Mouse (Mus musculus): ENCODE measurements around the gene Mov10. TPM values are rescaled to one million over a fixed set of nuclear protein-coding genes. Genes with fewer than 3 reads are reported as not detected.

The Mov10 gene
- total and polyA plus RNA-seq, 3 experiments, result 8.1 to 65.0 (median 33.2) TPM

DNA sequence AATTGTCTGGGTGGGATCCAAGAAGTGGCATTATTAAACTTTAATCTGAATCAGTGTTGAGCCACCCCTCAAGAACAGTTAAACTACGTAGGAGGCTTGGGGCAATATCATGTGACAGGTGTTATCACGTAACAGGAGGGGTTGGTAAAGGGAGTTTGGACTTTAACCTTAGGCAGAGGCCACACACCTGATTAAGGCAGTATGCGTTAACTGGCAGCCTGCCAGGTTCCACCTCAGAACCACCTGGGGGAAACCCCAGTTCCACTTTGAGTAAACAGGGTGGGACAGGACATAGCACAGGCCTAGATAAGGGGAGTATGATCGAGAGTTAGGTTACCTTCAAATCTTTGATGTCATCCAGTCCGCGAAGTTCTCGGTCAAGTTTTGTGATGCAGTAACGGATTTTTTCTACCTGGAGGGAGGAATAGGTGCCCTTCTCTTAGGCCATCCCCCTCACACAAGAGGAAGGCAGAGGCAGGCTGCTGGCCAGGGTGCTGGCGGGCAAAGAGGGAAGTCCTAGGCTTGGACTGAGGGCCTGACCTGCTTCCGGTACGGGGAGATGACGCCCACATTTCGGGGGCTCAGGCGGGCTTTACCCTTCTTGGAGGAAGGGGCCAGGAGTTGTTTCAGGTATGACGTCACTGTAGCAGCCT lies 21.8 kb downstream of the Mov10 start:
- ATAC-seq (ENCODE audit: extremely low read depth, insufficient number of reproducible peaks, low FRiP score, poor library complexity, severe bottlenecking), result no peak
- no peaks in the 10 kb centered on the region for H3K27me3 ChIP-seq (ENCODE audit: insufficient read depth, low read length)
- H3K9me3 ChIP-seq (replicated peaks), result no peaks in the 10 kb centered on the region
- DNase-seq (ENCODE audit: low spot score), result no peak
- H3K4me1 ChIP-seq (ENCODE audit: insufficient read depth, low read depth, low read length), result peaks cover 27% of the 10 kb centered on the region
- no peak overlapping the region for H3K4me3 ChIP-seq (ENCODE audit: low read depth, low read length)
- peaks cover 92% of the 10 kb centered on the region for H3K36me3 ChIP-seq (replicated peaks)
- TF ChIP-seq GATA2 (IDR thresholded peaks at IDR 0.05; ENCODE audit: borderline replicate concordance, low read depth, low read length) (no peak), CTCF (IDR thresholded peaks at IDR 0.05; ENCODE audit: low read depth, low read length) (no peak), GATA1 (IDR thresholded peaks at IDR 0.05; ENCODE audit: borderline replicate concordance, low read length) (no peak), POLR2AphosphoS5 (IDR thresholded peaks at IDR 0.05; ENCODE audit: insufficient replicate concordance, low read depth, low read length) (no peak), TAL1 (conservative IDR thresholded peaks at IDR 0.05; ENCODE audit: low read depth, low read length) (no peak)

DNA sequence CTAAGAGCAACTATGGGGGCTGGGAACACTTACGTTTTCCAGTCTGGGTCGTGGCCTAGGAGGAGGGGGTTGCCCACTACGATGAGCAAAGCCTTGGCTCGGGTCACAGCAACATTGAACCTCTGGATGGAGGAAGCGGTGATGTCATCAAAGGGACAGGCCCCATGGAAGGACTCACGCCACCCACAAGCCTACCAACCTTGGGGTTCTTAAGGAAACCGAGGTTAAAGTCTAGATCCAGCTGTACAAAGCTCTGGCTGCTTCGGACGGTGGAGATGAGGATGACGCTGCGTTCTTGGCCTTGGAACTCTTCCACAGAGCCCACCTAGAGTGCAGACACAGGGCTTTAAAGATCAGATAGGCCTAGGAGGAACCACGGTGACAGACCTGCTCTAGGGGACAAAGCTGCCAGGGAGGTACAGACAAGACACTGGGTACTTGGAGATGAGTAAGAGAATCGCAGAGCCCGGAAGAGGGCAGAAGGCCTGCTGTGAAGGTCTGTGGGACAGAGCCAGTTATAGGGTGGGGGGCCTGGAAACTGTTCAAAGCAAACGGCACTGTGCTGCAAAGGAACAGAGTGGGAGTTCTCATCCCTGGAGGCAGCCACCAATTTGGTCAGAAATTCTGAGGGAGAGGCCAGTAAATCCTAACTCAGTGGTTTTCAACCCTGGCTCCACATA lies 22.6 kb downstream of the Mov10 start:
- no peak overlapping the region for H3K4me3 ChIP-seq (ENCODE audit: low read depth, low read length)
- TF ChIP-seq POLR2AphosphoS5 (IDR thresholded peaks at IDR 0.05; ENCODE audit: insufficient replicate concordance, low read depth, low read length) (no peak), GATA2 (IDR thresholded peaks at IDR 0.05; ENCODE audit: borderline replicate concordance, low read depth, low read length) (no peak), TAL1 (conservative IDR thresholded peaks at IDR 0.05; ENCODE audit: low read depth, low read length) (no peak), GATA1 (IDR thresholded peaks at IDR 0.05; ENCODE audit: borderline replicate concordance, low read length) (no peak), CTCF (IDR thresholded peaks at IDR 0.05; ENCODE audit: low read depth, low read length) (no peak)
- no peak for DNase-seq (ENCODE audit: low spot score)
- ATAC-seq (ENCODE audit: extremely low read depth, insufficient number of reproducible peaks, low FRiP score, poor library complexity, severe bottlenecking), result no peak
- H3K9me3 ChIP-seq (replicated peaks), result no peaks in the 10 kb centered on the region
- peaks cover 31% of the 10 kb centered on the region for H3K4me1 ChIP-seq (ENCODE audit: insufficient read depth, low read depth, low read length)
- peaks cover 4% of the 10 kb centered on the region; the same call in 1 of the 2 replicates for H3K27me3 ChIP-seq (ENCODE audit: insufficient read depth, low read length)
- H3K36me3 ChIP-seq (replicated peaks), result peaks cover 92% of the 10 kb centered on the region

DNA sequence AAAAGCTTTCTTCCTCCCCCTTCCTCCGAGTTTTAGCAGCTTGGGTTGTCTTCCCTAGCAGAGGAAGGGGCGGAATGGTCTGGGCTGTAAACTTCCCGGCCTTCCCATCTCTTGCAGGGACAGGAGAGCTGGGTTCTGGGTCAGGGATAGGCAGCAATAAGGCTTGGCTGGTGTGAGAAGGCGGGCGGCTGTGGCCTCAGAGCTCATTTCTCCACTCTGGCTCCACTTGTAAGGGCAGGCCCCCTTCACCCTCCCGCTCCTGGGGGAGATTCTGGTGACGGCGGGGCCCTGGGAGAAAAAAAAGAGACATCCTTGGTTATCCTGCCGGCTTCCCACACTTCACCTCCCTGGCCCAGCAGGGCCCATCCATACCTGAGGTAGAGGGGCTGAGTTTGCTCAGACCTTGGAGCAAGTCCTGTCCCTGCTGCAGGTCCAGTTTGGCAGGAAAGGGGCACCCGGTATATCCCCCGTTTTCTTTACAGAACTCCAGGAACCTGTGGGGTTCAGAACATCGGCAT lies 23.4 kb downstream of the Mov10 start:
- TF ChIP-seq TAL1 (conservative IDR thresholded peaks at IDR 0.05; ENCODE audit: low read depth, low read length), result no peak
- TF ChIP-seq GATA1 (IDR thresholded peaks at IDR 0.05; ENCODE audit: borderline replicate concordance, low read length), result no peak
- no peak for TF ChIP-seq GATA2 (IDR thresholded peaks at IDR 0.05; ENCODE audit: borderline replicate concordance, low read depth, low read length)
- TF ChIP-seq CTCF (IDR thresholded peaks at IDR 0.05; ENCODE audit: low read depth, low read length), result no peak
- no peak for TF ChIP-seq POLR2AphosphoS5 (IDR thresholded peaks at IDR 0.05; ENCODE audit: insufficient replicate concordance, low read depth, low read length)
- Histone ChIP-seq H3K4me3 (ENCODE audit: low read depth, low read length) (no peak overlapping the region), H3K4me1 (ENCODE audit: insufficient read depth, low read depth, low read length) (peaks cover 37% of the 10 kb centered on the region), H3K36me3 (replicated peaks) (peaks cover 84% of the 10 kb centered on the region), H3K27me3 (ENCODE audit: insufficient read depth, low read length) (peaks cover 11% of the 10 kb centered on the region), H3K9me3 (replicated peaks) (no peaks in the 10 kb centered on the region)
- no peak for ATAC-seq (ENCODE audit: extremely low read depth, insufficient number of reproducible peaks, low FRiP score, poor library complexity, severe bottlenecking)
- DNase-seq (ENCODE audit: low spot score), result no peak

DNA sequence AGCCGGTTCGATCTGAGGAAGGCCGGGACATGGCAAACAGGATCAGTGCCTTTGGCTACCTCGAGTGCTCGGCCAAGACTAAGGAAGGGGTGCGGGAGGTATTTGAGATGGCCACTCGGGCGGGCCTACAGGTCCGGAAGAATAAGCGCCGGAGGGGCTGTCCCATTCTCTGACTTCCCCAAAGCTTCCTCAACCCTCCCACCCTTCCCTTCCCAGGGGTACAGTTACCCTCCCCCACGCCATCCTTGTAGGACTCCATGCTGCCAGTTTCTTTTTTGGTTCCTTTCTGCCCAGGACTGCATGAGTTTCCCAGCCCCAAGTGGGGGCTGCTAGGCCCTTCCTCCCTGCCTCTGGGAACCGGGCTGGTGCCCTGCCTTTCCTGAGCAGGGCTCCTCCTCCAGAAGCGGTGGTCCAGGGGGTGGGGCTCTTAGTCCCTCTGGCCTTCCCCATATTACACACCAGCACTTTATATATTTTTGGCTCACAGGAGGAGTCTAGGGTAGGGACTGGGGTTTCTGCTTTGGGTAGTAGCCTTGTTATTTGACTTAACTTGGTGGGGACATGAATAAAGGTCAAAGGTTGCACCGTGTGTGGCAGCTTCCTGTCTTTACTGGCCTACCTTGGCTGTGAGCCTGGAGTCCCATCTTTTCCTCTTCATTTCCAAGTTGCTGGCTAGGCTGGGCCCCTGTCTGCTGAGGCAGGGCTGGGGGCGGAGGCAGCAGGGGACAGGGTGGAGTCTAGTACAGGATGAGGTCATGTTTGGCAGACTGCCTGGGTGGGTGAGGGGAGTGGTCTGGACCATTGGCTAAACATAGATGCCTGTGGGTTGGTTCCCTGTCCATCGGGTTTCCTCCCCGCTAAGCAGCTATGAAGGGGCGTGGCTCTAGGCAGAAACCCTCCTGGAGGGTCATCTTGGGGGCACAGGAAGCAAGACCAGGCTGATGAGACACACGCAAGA lies 24.2 kb downstream of the Mov10 start:
- peaks cover 42% of the 10 kb centered on the region for H3K4me1 ChIP-seq (ENCODE audit: insufficient read depth, low read depth, low read length)
- ATAC-seq (ENCODE audit: extremely low read depth, insufficient number of reproducible peaks, low FRiP score, poor library complexity, severe bottlenecking) (no peak), DNase-seq (ENCODE audit: low spot score) (peak; percentile 63)
- peaks cover 75% of the 10 kb centered on the region for H3K36me3 ChIP-seq (replicated peaks)
- no peak overlapping the region; the same call in 1 of the 2 replicates for H3K4me3 ChIP-seq (ENCODE audit: low read depth, low read length)
- peaks cover 20% of the 10 kb centered on the region for H3K27me3 ChIP-seq (ENCODE audit: insufficient read depth, low read length)
- no peak for TF ChIP-seq GATA2 (IDR thresholded peaks at IDR 0.05; ENCODE audit: borderline replicate concordance, low read depth, low read length)
- no peak for TF ChIP-seq TAL1 (conservative IDR thresholded peaks at IDR 0.05; ENCODE audit: low read depth, low read length)
- no peak for TF ChIP-seq POLR2AphosphoS5 (IDR thresholded peaks at IDR 0.05; ENCODE audit: insufficient replicate concordance, low read depth, low read length)
- TF ChIP-seq CTCF (IDR thresholded peaks at IDR 0.05; ENCODE audit: low read depth, low read length), result no peak
- no peak for TF ChIP-seq GATA1 (IDR thresholded peaks at IDR 0.05; ENCODE audit: borderline replicate concordance, low read length)
- no peaks in the 10 kb centered on the region for H3K9me3 ChIP-seq (replicated peaks)

DNA sequence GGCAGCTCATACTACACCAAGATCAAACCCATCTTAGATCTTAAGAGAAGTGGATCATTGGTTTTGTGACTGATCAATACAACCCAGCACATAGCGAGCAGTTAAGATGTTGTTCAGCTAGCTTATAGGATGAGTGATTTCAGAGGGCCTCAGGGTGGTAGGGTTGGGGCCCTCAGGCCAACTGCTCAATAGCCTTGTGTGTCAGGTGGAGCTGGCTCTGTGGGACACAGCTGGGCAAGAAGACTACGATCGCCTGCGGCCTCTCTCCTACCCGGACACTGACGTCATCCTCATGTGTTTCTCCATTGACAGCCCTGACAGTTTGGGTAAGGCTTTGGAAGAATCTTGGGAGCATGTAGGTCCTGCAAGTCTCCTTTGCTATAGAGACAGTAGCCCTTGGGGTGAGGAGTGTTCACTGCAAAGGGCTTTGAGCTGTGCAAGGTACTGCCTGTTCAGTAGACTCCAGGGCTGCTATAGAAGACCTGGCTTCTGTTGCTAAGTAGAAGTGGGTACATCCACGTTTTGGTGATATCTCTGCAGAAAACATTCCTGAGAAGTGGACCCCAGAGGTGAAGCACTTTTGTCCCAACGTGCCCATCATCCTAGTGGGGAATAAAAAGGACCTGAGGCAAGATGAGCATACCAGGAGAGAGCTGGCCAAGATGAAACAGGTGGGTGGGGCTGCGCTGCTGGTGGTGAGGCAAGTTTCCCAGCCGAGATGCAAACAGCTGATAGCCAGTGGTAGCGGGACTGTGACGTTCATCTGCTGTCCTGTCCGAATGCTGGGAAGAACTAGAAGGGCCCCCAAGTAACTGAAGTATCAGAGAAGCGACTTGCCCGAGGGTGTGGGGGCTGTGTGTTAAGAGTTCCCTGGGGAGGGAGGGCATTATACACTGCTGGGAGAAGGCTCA lies 25.7 kb downstream of the Mov10 start:
- no peak for ATAC-seq (ENCODE audit: extremely low read depth, insufficient number of reproducible peaks, low FRiP score, poor library complexity, severe bottlenecking)
- peak; percentile 19 for DNase-seq (ENCODE audit: low spot score)
- Histone ChIP-seq H3K4me3 (ENCODE audit: low read depth, low read length) (no peak overlapping the region), H3K27me3 (ENCODE audit: insufficient read depth, low read length) (peaks cover 32% of the 10 kb centered on the region), H3K36me3 (replicated peaks) (peaks cover 65% of the 10 kb centered on the region), H3K4me1 (ENCODE audit: insufficient read depth, low read depth, low read length) (peaks cover 53% of the 10 kb centered on the region), H3K9me3 (replicated peaks) (no peaks in the 10 kb centered on the region)
- TF ChIP-seq CTCF (IDR thresholded peaks at IDR 0.05; ENCODE audit: low read depth, low read length), result no peak
- no peak for TF ChIP-seq GATA2 (IDR thresholded peaks at IDR 0.05; ENCODE audit: borderline replicate concordance, low read depth, low read length)
- TF ChIP-seq GATA1 (IDR thresholded peaks at IDR 0.05; ENCODE audit: borderline replicate concordance, low read length), result no peak
- no peak for TF ChIP-seq TAL1 (conservative IDR thresholded peaks at IDR 0.05; ENCODE audit: low read depth, low read length)
- TF ChIP-seq POLR2AphosphoS5 (IDR thresholded peaks at IDR 0.05; ENCODE audit: insufficient replicate concordance, low read depth, low read length), result no peak
